In genomic region chr2:30415157-30415935, GRCm38 (mm10) we compare ENCODE assay signal across 8 mouse cellular contexts. TPM values are rescaled to one million over a fixed set of nuclear protein-coding genes. Genes with fewer than 3 reads are reported as not detected.
A peak's percentile ranks its signal among the peaks of the same experiment; 100 is the strongest.
DNase-seq lines count a peak whose midpoint lies in the region; ATAC-seq lines count a peak whose summit lies in the region.

Gene Crat (minus strand): TSS chr2:30415813.

- peak within 1 kb of the TSS; percentile 95 for H3K9ac ChIP-seq in limb, embryonic 11.5 days (ENCODE audit: low read length)
- peak within 1 kb of the TSS; percentile 97 for H3K9ac ChIP-seq in midbrain, embryonic 13.5 days (replicated peaks)

- DNase-seq in thymus, adult 18-20 months, result peak; percentile 75 to 79
- no peak for DNase-seq in thymus, postnatal 25 days
- DNase-seq in embryonic facial prominence, embryonic 10.5 days (ENCODE audit: low spot score), result peak; percentile 89
- no peak for DNase-seq in gonadal fat pad, adult 2 months (ENCODE audit: low read depth)
- DNase-seq in kidney, adult 11 months, result peak; percentile 98
- DNase-seq in limb, embryonic 11.5 days (ENCODE audit: low spot score), result peak; percentile 83
- peak; percentile 84 to 85 for DNase-seq in spleen, adult 18-20 months

- peak within 1 kb of the TSS; percentile 99 for H3K27ac ChIP-seq in embryonic facial prominence, embryonic 10.5 days (replicated peaks)
- H3K27ac ChIP-seq in limb, embryonic 11.5 days (replicated peaks; ENCODE audit: low read depth, low read length), result peak within 1 kb of the TSS; percentile 98
- H3K27ac ChIP-seq in midbrain, embryonic 13.5 days, result peak within 1 kb of the TSS; percentile 95

- 0 out of 2 replicates have a peak, but pooled peaks cover 16% of the 10 kb centered on the region for H3K36me3 ChIP-seq in embryonic facial prominence, embryonic 10.5 days (replicated peaks)
- H3K36me3 ChIP-seq in limb, embryonic 11.5 days (ENCODE audit: control insufficient read depth, insufficient read depth, low read length), result no peaks in the 10 kb centered on the region
- H3K36me3 ChIP-seq in midbrain, embryonic 13.5 days, result peaks cover 20% of the 10 kb centered on the region

- ATAC-seq in limb, embryonic 11.5 days (ENCODE audit: insufficient number of reproducible peaks, low FRiP score, low TSS enrichment, low read depth), result peak; percentile 81
- ATAC-seq in midbrain, embryonic 13.5 days, result peak; percentile 86

- H3K4me1 ChIP-seq in embryonic facial prominence, embryonic 10.5 days, result peaks cover 53% of the 10 kb centered on the region
- peaks cover 25% of the 10 kb centered on the region for H3K4me1 ChIP-seq in limb, embryonic 11.5 days (ENCODE audit: control insufficient read depth, insufficient read depth, low read length)
- peaks cover 54% of the 10 kb centered on the region for H3K4me1 ChIP-seq in midbrain, embryonic 13.5 days (replicated peaks)

- peaks cover 22% of the 10 kb centered on the region for H3K27me3 ChIP-seq in embryonic facial prominence, embryonic 10.5 days (replicated peaks; ENCODE audit: low read depth, poor library complexity, severe bottlenecking)
- H3K27me3 ChIP-seq in limb, embryonic 11.5 days (ENCODE audit: control insufficient read depth, insufficient read depth, low read length), result no peaks in the 10 kb centered on the region
- H3K27me3 ChIP-seq in midbrain, embryonic 13.5 days, result no peaks in the 10 kb centered on the region

- H3K9me3 ChIP-seq in embryonic facial prominence, embryonic 10.5 days, result no peaks in the 10 kb centered on the region
- H3K9me3 ChIP-seq in limb, embryonic 11.5 days (ENCODE audit: control insufficient read depth, low read length), result no peaks in the 10 kb centered on the region
- H3K9me3 ChIP-seq in midbrain, embryonic 13.5 days, result no peaks in the 10 kb centered on the region

- H3K4me2 ChIP-seq in limb, embryonic 11.5 days (ENCODE audit: low read depth, severe bottlenecking), result peak within 1 kb of the TSS; percentile 81
- H3K4me2 ChIP-seq in midbrain, embryonic 13.5 days (replicated peaks), result peak within 1 kb of the TSS; percentile 76

- 1% methylated on average over 58 of the region's 58 CpGs for WGBS in embryonic facial prominence, embryonic 10.5 days
- WGBS in limb, embryonic 11.5 days, result 1% methylated on average over 58 of the region's 58 CpGs
- 1% methylated on average over 58 of the region's 58 CpGs for WGBS in midbrain, embryonic 13.5 days

- peak within 1 kb of the TSS; percentile 87 for H3K4me3 ChIP-seq in embryonic facial prominence, embryonic 10.5 days
- H3K4me3 ChIP-seq in limb, embryonic 11.5 days (ENCODE audit: low read depth, low read length), result peak within 1 kb of the TSS; percentile 83
- H3K4me3 ChIP-seq in midbrain, embryonic 13.5 days (replicated peaks), result peak within 1 kb of the TSS; percentile 92

RNA-seq across cellular contexts. Expression of gene Crat, which starts in this region (rescaled TPM):
- polyA plus RNA-seq in embryonic facial prominence, embryonic 10.5 days (2016; fragmentation: Nextera tagmentation; extraction: Ambion mirVana), result 19.9 and 20.3 TPM in 2 replicates
- 112 and 133 TPM in 2 replicates for polyA plus RNA-seq in gonadal fat pad, adult 2 months (2012; rRNA removed)
- polyA plus RNA-seq in limb, embryonic 11.5 days (2014; fragmentation: Nextera tagmentation; extraction: Ambion mirVana), result 25.6 and 27.9 TPM in 2 replicates
- polyA plus RNA-seq in midbrain, embryonic 13.5 days (2015; fragmentation: Nextera tagmentation; extraction: Ambion mirVana), result 18.5 and 21.9 TPM in 2 replicates

Comparison
In these comparisons a context has a peak if more than half of its experiments do, and no peak if none do; other contexts are left out.
1. DNase-seq: peak in thymus, adult 18-20 months (2 of 2), embryonic facial prominence, embryonic 10.5 days (single experiment), kidney, adult 11 months (single experiment), limb, embryonic 11.5 days (single experiment) and spleen, adult 18-20 months (2 of 2); none in thymus, postnatal 25 days (single experiment) and gonadal fat pad, adult 2 months (single experiment).
2. Peak in every context shown above with its lines, with median percentiles within 50 percentile points of each other: H3K27ac ChIP-seq and H3K4me3 ChIP-seq.